Mouse (Mus musculus) hindbrain, embryonic 11.5 days (tissue): ENCODE results near the gene Hfe2. TPM values are rescaled to one million over a fixed set of nuclear protein-coding genes. Genes with fewer than 3 reads are reported as not detected.

Experiments
- ATAC-seq: fragments of 200-750 bp; cut with Nextera tagmentation; 2 replicates; pipeline ENCODE4 v1.8.0; 2017; ENCODE audit warnings: mild to moderate bottlenecking, moderate TSS enrichment, moderate library complexity; ENCODE audit not compliant: low FRiP score
- DNase-seq: peaks from one replicate; pipeline ENCODE4 v3.0.0-alpha.2; 2015; ENCODE audit warnings: low spot score
- H3K27ac ChIP-seq: fragments of 300-500 bp; sonication (generic); 2 replicates; pipeline ENCODE4 v1.5.1; 2014; ENCODE audit warnings: mild to moderate bottlenecking, low read depth, low read length
- H3K27me3 ChIP-seq: fragments of 300-500 bp; sonication (generic); 2 replicates; pipeline ENCODE4 v1.6.1; 2014; ENCODE audit warnings: mild to moderate bottlenecking, low read length, moderate library complexity, mixed read lengths; ENCODE audit not compliant: control insufficient read depth, insufficient read depth
- H3K36me3 ChIP-seq: fragments of 300-500 bp; sonication (generic); 2 replicates; pipeline ENCODE4 v1.6.1; 2014; ENCODE audit warnings: mild to moderate bottlenecking, low read length, moderate library complexity, mixed read lengths; ENCODE audit not compliant: control insufficient read depth, insufficient read depth
- H3K4me1 ChIP-seq: fragments of 300-500 bp; sonication (generic); replicated peaks from 2 replicates; pipeline ENCODE4 v1.6.1; 2014; ENCODE audit warnings: low read length, mixed read lengths; ENCODE audit not compliant: control insufficient read depth, insufficient read depth
- H3K4me2 ChIP-seq: fragments of 300-500 bp; sonication (generic); replicated peaks from 2 replicates; pipeline ENCODE4 v1.6.1; 2014; ENCODE audit warnings: mild to moderate bottlenecking, low read depth, low read length
- H3K4me3 ChIP-seq: fragments of 300-500 bp; sonication (generic); 2 replicates; pipeline ENCODE4 v1.5.1; 2014; ENCODE audit warnings: low read depth, low read length
- H3K9ac ChIP-seq: fragments of 300-500 bp; sonication (generic); 2 replicates; pipeline ENCODE4 v1.6.1; 2014; ENCODE audit warnings: low read depth, low read length
- H3K9me3 ChIP-seq: fragments of 300-500 bp; sonication (generic); 2 replicates; pipeline ENCODE4 v1.6.1; 2016; ENCODE audit warnings: low read length; ENCODE audit not compliant: control insufficient read depth
- WGBS: fragments of 180-500 bp; shearing (Covaris S2); extraction: QIAGEN DNeasy Blood & Tissue Kit; methylation state at CpG from one replicate; pipeline ENCODE4 v1.1.7; 2014; 5-methylcytosine and 5-hydroxymethylcytosine counted together
- polyA plus RNA-seq: library from polyadenylated mRNA; unstranded; fragments of >200 nt; fragmentation: Nextera tagmentation; extraction: Ambion mirVana; gene quantifications from 2 replicates; pipeline ENCODE4 v1.2.1, GENCODE M21; 2014

Gene Hfe2
- polyA plus RNA-seq, 1 experiment from 2014 or later: 1.6 TPM

- no peak for ATAC-seq
- Histone ChIP-seq H3K27ac (0 out of 2 replicates have a peak overlapping the region, but pooled peaks have one; percentile 6), H3K36me3 (no peaks in the 10 kb centered on the region), H3K27me3 (no peaks in the 10 kb centered on the region), H3K9ac (no peak overlapping the region), H3K4me3 (no peak overlapping the region), H3K9me3 (no peaks in the 10 kb centered on the region), H3K4me1 (no peaks in the 10 kb centered on the region; the same call in 1 of the 2 replicates), H3K4me2 (no peak overlapping the region)
- WGBS: 64% methylated on average over 10 of the region's 10 CpGs
- DNase-seq: no peak
These were observed 37.1 kb downstream of the Hfe2 start for GRCm38 (mm10) chr3:96561946-96562681.

DNA sequence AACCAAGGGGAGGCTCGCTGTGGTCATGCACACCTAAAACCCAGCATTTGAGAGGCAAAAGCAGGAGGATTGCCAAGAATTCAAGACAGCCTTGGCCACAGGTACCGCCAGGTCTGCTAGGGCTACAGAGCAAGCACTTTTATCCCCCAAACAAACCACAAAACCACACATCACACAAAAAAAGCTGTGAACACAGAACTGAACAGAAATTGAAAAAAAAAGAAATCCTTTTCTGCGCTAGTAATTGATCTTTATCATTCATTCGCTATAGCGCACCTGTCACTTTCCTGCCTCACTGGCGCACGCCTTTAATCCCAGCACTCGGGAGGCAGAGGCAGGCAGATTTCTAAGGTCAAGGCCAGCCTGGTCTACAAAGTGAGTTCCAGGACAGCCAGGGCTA lies 38.3 kb downstream of the Hfe2 start:
- no peak overlapping the region for H3K4me3 ChIP-seq
- H3K4me1 ChIP-seq: no peaks in the 10 kb centered on the region; the same call in 1 of the 2 replicates
- H3K9ac ChIP-seq: no peak overlapping the region
- no peaks in the 10 kb centered on the region for H3K36me3 ChIP-seq
- no peaks in the 10 kb centered on the region for H3K9me3 ChIP-seq
- ATAC-seq (no peak), DNase-seq (no peak)
- 96% methylated on average over 8 of the region's 8 CpGs for WGBS
- no peak overlapping the region for H3K27ac ChIP-seq
- no peaks in the 10 kb centered on the region for H3K27me3 ChIP-seq
- no peak overlapping the region for H3K4me2 ChIP-seq

GRCm38 (mm10) chr3:96563911-96564632 lies 39.1 kb downstream of the Hfe2 start:
- Histone ChIP-seq H3K4me2 (no peak overlapping the region), H3K4me3 (no peak overlapping the region), H3K9me3 (no peaks in the 10 kb centered on the region), H3K27me3 (no peaks in the 10 kb centered on the region), H3K9ac (no peak overlapping the region), H3K36me3 (no peaks in the 10 kb centered on the region), H3K27ac (peak overlapping the region; percentile 24; the same call in 1 of the 2 replicates), H3K4me1 (no peaks in the 10 kb centered on the region; the same call in 1 of the 2 replicates)
- DNase-seq: no peak
- 71% methylated on average over 10 of the region's 10 CpGs for WGBS
- no peak for ATAC-seq

DNA sequence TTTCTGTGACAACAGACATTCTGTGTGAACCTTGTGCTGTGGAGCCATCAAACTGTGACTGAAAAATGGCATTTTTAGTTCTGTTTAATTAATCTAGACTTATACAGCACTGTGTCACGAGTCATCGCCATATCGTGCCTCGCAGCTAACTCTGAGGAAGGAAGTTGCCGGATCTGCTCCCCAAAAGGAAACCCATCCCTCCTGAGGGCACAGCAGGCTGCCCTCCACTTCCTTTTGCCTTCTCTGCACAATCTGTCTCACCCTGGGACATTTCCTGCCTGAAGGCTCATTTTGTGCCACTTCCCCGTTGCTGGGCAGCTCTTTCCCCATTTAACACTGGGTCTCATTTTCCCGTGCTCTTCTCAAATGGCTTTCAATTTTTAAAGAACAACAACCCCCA lies 39.7 kb downstream of the Hfe2 start:
- no peak overlapping the region for H3K9ac ChIP-seq
- WGBS: 58% methylated on average over 7 of the region's 7 CpGs
- peak overlapping the region; percentile 24; the same call in 1 of the 2 replicates for H3K27ac ChIP-seq
- no peaks in the 10 kb centered on the region; the same call in 1 of the 2 replicates for H3K4me1 ChIP-seq
- no peaks in the 10 kb centered on the region for H3K36me3 ChIP-seq
- no peak for DNase-seq
- H3K4me3 ChIP-seq: no peak overlapping the region
- no peak for ATAC-seq
- H3K27me3 ChIP-seq: no peaks in the 10 kb centered on the region
- H3K9me3 ChIP-seq: no peaks in the 10 kb centered on the region
- H3K4me2 ChIP-seq: no peak overlapping the region

DNA sequence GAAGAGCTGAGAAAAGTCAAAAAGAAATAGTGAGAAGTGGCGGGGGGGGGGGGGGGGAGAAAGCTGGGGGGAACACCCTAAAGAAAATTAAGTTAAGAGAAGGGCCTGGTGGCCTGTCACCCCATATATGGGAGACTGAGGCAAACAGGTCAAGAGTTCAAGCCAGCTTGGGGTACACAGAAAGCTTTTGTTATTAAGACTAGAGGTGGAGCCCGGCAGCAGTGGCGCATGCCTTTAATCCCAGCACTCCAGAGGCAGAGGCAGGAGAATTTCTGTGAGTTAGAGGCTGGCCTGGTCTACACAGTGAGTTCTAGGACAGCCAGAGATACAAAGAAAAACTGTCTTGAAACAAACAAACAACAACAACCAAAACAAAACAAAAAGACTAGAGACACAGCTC lies 40.1 kb downstream of the Hfe2 start:
- 94% methylated on average over 2 of the region's 3 CpGs for WGBS

DNA sequence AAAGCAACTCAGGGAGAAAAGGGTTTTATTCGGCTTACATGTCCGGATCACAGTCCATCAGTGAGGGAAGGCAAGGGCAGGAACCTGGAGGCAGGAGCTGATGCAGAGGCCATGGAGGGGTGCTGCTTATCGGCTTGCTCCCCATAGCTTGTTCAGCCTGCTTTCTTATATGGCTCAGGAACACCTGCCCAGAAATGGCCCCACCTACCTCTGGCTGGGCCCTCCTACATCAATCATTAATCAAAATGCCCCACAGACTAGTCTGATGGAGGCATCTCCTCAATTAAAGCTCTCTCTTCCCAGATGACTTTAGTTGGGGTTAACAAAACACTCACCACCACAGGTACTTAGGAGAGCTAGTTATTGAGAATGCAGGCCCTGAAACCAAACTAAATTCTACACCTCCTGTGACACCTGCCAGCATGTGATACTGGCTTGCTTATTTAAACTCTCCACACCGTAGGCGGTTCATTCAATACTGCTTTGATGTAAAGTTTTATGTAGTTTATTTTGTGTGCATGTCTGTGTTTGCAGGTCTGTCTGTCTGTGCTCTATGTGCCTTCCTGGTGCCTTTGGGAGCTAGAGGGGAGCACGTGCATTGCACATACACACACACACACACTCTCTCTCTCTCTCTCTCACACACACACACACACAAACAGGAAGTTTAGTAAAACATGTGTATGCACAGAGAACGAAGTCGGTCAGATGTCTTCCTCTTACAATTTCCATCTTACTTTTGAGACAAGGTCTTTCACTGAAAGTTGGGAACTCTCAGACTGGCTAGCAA lies 41.9 kb downstream of the Hfe2 start:
- Histone ChIP-seq H3K9me3 (no peaks in the 10 kb centered on the region), H3K4me3 (no peak overlapping the region), H3K9ac (no peak overlapping the region), H3K4me1 (no peaks in the 10 kb centered on the region), H3K36me3 (no peaks in the 10 kb centered on the region), H3K27ac (no peak overlapping the region), H3K27me3 (no peaks in the 10 kb centered on the region), H3K4me2 (no peak overlapping the region)
- DNase-seq: no peak
- no peak for ATAC-seq
- 91% methylated on average over 8 of the region's 8 CpGs for WGBS

More for the DNA sequence above, 40.1 kb downstream of the Hfe2 start:
- Histone ChIP-seq H3K9ac (no peak overlapping the region), H3K36me3 (no peaks in the 10 kb centered on the region), H3K4me2 (no peak overlapping the region), H3K27ac (no peak overlapping the region), H3K9me3 (no peaks in the 10 kb centered on the region), H3K27me3 (no peaks in the 10 kb centered on the region), H3K4me3 (no peak overlapping the region), H3K4me1 (no peaks in the 10 kb centered on the region; the same call in 1 of the 2 replicates)
- DNase-seq (no peak), ATAC-seq (no peak)

DNA sequence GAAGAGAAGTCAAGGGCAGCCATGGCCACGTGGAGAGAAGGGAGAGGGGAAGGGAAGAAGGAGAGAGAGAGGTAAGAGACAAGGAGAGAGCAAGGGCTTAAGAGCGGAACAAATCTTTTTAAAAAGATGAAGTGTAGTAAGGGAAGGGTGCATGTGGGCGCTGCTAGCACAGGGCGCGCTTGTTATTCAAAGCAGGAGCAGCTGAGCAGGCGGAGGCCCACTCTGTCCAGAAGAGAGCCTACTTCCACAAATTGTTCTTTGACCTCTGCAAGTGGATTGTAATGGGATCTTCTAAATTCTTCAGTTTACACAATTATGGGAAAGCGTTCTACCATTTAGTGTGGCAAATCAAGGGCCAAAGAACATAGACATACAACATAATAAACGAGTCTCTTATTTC lies 43.6 kb downstream of the Hfe2 start:
- H3K4me1 ChIP-seq: no peaks in the 10 kb centered on the region
- no peaks in the 10 kb centered on the region for H3K36me3 ChIP-seq
- H3K27ac ChIP-seq: no peak overlapping the region
- no peak overlapping the region for H3K4me2 ChIP-seq
- H3K9ac ChIP-seq: no peak overlapping the region
- no peaks in the 10 kb centered on the region for H3K27me3 ChIP-seq
- no peaks in the 10 kb centered on the region for H3K9me3 ChIP-seq
- WGBS: 75% methylated on average over 8 of the region's 8 CpGs
- DNase-seq (no peak), ATAC-seq (no peak)
- H3K4me3 ChIP-seq: no peak overlapping the region

DNA sequence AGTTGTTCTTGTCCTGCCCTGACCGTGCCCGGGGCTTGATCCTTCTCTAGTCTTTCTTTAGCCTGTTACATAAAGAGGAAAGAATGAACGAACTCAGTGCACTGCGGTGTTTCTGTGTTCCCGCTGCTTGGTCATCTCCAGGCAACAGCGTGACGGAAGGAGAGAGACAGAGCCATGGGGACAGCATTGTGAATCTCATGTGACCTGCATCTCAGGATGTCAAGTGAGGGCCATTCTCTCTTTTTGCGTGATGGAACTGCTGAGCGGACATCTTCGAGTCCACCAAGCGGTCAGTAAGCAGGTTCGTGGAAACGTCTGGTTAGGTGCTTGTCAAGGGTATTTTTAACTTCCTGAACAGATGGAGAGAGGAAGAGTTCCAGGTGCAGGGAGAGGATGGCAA lies 44.5 kb downstream of the Hfe2 start:
- H3K4me1 ChIP-seq: no peaks in the 10 kb centered on the region
- no peaks in the 10 kb centered on the region for H3K27me3 ChIP-seq
- H3K27ac ChIP-seq: no peak overlapping the region
- WGBS: 83% methylated on average over 13 of the region's 13 CpGs
- no peaks in the 10 kb centered on the region for H3K9me3 ChIP-seq
- no peak overlapping the region for H3K9ac ChIP-seq
- H3K4me3 ChIP-seq: no peak overlapping the region
- no peak overlapping the region for H3K4me2 ChIP-seq
- ATAC-seq: no peak
- no peaks in the 10 kb centered on the region for H3K36me3 ChIP-seq
- DNase-seq: no peak
